Mouse (Mus musculus) MEL (cell line): ENCODE data around the gene Wdr82.

Source experiments
- CHD2 ChIP-seq: IDR thresholded peaks from 2 replicates; pipeline ENCODE4 v1.6.1; 2011; ENCODE audit warnings: low read length, improper control_type of control experiment
- CTCF ChIP-seq, 3 experiments: IDR thresholded peaks in 2 of 3; conservative IDR thresholded peaks in 1 of 3; 2 replicates each; pipeline ENCODE4 v1.5.1; 2011 to 2012; ENCODE audit warnings: low read length in 3 of 3, low read depth in 2 of 3, mild to moderate bottlenecking in 2 of 3, improper control_type of control experiment in 1 of 3, inconsistent platforms in 1 of 3, mixed read lengths in 1 of 3, moderate library complexity in 1 of 3; ENCODE audit not compliant: control insufficient read depth in 1 of 3, insufficient read depth in 1 of 3, poor library complexity in 1 of 3, severe bottlenecking in 1 of 3
- EP300 ChIP-seq, 2 experiments: IDR thresholded peaks; 2 replicates each; pipeline ENCODE4 v1.6.1; 2011; ENCODE audit warnings: improper control_type of control experiment in 2 of 2, low read length in 2 of 2, low read depth in 1 of 2, mild to moderate bottlenecking in 1 of 2
- KAT2A ChIP-seq: conservative IDR thresholded peaks from 2 replicates; pipeline ENCODE4 v1.6.1; 2012; ENCODE audit warnings: low read depth, low read length, improper control_type of control experiment, inconsistent platforms
- MAZ ChIP-seq: IDR thresholded peaks from 2 replicates; pipeline ENCODE4 v1.6.1; 2012; ENCODE audit warnings: low read depth, mild to moderate bottlenecking, inconsistent platforms, low read length, improper control_type of control experiment
- POLR2A ChIP-seq, 2 experiments: IDR thresholded peaks; 2 replicates each; pipeline ENCODE4 v1.6.1; 2011 to 2012; ENCODE audit warnings: low read length in 2 of 2, mild to moderate bottlenecking in 2 of 2, control low read depth in 1 of 2, improper control_type of control experiment in 1 of 2, low read depth in 1 of 2, moderate library complexity in 1 of 2; ENCODE audit not compliant: control insufficient read depth in 1 of 2, insufficient read depth in 1 of 2, poor library complexity in 1 of 2
- UBTF ChIP-seq: IDR thresholded peaks from 2 replicates; pipeline ENCODE4 v1.6.1; 2012; ENCODE audit warnings: low read depth, mild to moderate bottlenecking, inconsistent platforms, low read length, improper control_type of control experiment, moderate library complexity, borderline replicate concordance; ENCODE audit not compliant: insufficient read depth
- USF1 ChIP-seq: IDR thresholded peaks from 2 replicates; pipeline ENCODE4 v1.6.1; 2014; ENCODE audit warnings: low read depth, mild to moderate bottlenecking, inconsistent platforms, low read length, improper control_type of control experiment, moderate library complexity

- TF ChIP-seq CTCF (IDR thresholded peaks at IDR 0.05 in 2 of 3, conservative IDR thresholded peaks at IDR 0.05 in 1 of 3; ENCODE audit: control insufficient read depth in 1 of 3, insufficient read depth in 1 of 3, low read depth in 2 of 3, low read length in 3 of 3, poor library complexity in 1 of 3, severe bottlenecking in 1 of 3), result no peak
- no peak for TF ChIP-seq USF1
- no peak for TF ChIP-seq UBTF
- no peak for TF ChIP-seq POLR2A (IDR thresholded peaks at IDR 0.05; ENCODE audit: control insufficient read depth in 1 of 2, insufficient read depth in 1 of 2, low read depth in 1 of 2, low read length in 2 of 2, poor library complexity in 1 of 2)
- no peak for TF ChIP-seq KAT2A
- no peak for TF ChIP-seq MAZ
- TF ChIP-seq CHD2, result no peak
- TF ChIP-seq EP300 (IDR thresholded peaks at IDR 0.05; ENCODE audit: low read depth in 1 of 2, low read length in 2 of 2), result no peak
Measured at GRCm38 (mm10) chr9:106195693-106196092, 25.0 kb downstream of the Wdr82 start.
